Mouse (Mus musculus): ENCODE results near the gene Mreg.

Mreg gene

DNA sequence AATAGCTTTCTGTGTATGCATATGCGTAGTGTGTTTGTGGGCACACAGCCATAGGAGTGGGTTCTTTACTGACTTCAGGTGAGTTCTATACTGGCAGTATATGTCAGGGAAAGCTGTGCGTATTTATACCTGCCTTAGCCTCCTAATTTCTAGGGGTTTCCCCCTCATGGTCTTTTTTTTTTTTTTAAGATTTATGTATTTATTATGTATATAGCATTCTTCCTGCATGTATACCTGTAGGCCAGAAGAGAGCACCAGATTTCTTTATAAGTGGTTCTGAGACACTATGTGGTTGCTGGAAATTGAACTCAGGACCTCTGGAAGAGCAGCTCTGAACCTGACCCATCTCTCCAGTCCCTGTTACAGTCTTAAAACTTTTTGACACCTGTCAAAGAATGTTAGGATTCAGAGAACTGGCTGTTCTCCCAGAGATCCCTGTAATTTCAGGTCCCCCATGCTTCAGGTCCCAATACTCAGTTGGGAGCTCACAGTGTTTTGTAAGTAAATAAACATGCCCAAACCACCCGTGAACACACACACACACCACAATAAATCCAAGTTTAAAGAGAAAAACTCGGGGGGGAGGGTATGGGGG lies 14.9 kb upstream of the Mreg start:
- DNase-seq (ENCODE audit: low spot score in 2 of 2), result no peak

DNA sequence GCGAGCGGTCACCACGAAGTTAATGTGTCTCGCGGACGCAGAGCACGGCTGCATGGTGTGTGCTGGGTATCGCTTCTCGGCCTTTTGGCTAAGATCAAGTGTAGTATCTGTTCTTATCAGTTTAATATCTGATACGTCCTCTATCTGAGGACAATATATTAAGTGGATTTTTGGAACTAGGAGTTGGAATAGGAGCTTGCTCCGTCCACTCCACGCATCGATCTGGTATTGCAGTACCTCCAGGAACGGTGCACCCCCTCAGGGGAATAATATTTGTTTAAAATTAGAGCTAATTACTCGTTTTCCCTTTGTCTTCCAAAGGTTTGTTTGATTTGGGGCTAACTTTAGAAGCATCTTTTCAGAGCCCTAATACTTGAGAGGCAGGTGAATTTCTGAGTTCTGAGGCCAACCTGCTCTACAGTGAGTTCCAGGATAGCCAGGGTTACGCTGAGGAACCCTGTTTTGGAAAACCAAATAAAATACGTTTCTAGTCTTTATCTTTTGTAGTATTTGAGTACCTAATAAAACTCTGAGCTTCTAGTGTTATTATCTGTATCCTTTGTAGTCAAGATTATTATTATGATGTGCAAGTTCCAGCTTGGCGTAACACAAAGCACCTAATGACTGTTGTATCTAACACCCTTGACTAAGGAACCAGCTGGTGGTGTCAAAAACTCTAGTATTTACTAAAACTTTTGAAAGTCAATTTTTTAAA lies 14.2 kb upstream of the Mreg start:
- DNase-seq (ENCODE audit: low spot score in 2 of 2), result peak; percentile 13 to 19

DNA sequence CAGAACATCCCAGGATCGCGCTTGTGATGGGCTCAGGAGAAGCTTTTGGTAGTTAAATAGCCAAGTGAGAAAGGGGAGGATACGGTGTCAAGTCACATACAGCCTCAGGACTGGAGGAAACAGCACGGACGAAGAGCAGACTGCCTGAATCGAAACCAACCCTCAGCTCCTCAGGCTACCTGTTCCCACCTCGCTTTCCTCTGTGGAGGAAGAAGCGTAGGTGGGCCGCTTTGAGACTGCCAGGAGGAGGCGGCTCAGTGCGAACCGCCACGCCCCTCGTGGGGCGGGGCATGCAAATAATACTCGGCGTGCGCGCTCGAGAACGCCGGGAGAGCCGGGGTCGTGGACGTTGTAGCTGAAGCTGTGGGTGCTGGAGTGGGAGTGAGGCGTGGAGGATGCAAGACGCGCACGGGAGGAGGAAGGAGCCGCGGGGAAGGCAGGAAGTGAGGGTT lies 13.6 kb upstream of the Mreg start:
- peak; percentile 72 to 82 for DNase-seq (ENCODE audit: low spot score in 2 of 2)

DNA sequence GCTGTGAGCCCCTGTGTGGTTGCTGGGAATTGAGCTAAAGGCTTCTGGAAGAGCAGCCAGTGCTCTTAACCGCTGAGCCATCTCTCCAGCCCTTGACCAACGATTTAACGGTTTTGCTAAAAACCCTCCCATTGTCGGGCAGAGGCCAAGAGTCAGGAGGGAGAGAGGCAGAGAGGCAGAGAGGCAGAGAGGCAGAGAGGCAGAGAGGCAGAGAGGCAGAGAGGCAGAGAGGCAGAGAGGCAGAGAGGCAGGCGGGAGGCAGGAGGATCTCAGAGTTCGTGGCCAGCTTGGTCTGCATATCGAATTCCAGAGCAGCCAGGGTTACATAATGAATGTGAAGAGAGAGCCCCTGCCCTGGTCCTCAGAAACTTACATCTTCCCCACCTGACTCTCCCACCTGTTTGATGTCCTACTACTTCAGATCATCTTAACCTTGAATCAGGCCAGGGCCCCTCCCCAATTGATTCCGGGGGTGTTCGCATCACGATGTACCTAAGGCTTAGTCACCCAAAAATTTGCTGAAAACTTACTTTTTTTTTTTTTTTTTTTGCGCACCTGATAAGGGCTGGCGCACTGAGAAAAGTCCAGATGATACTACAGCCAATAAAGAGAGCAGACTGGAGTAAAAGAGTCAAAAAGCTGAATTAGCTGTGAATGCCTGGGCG lies 13.1 kb upstream of the Mreg start:
- DNase-seq (ENCODE audit: low spot score in 2 of 2), result no peak

DNA sequence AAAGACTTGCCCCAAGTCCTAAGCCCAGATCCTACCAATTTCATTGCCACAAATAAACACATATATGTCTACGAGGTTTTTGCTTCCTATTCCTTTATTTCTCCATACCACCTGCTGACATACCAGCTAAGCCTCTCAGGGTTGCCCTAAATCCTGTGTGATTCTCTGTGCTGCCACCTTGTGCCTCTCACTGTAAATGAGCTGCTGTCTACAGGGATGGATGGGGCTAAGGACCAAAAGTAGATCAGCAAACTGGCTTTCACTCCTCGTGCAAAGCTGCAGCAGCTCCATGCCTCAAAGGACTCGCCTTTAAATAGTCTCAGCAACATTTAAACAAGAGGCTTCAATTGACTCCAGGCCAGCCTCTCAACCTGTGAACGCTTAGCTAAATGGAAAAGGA lies 7.9 kb upstream of the Mreg start:
- DNase-seq (ENCODE audit: low spot score in 2 of 2), result peak in 1 of 2 experiments; percentile 16

DNA sequence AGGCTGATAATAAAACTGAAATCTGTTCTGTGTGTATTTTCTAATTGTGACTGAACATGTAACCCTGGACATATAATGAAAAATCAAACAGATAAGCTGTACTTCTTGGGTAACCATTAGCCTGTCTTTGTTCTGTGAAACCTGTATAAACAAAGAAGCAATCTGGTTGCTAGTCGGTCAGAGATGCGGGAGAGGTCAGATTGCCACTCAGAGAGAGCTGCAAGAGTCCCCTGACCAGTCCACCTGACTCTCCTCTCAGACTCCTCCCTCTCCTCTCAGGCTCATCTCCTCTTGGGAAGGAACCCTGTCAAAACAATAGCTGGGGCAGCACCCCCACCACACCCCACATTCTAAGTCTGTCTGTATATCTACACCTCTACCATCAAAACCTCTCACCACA lies 7.0 kb upstream of the Mreg start:
- DNase-seq (ENCODE audit: low spot score in 2 of 2), result no peak

DNA sequence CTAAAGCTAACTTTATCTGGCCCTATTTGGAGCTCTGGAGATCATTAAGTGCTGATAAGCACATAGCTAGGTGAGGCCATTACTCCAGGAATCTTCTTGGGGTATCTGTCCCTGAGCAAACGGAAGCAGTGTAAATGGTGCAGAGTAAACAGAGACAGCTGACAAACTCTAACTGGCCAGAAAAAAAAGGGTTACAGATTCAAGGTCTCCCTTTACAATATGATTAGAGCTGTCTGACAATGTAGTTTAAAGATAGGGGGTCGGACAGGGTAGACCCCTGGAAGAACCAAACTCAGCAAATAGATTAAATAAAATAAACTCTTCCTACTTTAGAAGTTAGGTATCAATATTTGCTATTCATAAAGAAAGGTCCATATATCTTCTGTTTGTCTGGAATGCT lies 6.5 kb upstream of the Mreg start:
- no peak for DNase-seq (ENCODE audit: low spot score in 2 of 2)

DNA sequence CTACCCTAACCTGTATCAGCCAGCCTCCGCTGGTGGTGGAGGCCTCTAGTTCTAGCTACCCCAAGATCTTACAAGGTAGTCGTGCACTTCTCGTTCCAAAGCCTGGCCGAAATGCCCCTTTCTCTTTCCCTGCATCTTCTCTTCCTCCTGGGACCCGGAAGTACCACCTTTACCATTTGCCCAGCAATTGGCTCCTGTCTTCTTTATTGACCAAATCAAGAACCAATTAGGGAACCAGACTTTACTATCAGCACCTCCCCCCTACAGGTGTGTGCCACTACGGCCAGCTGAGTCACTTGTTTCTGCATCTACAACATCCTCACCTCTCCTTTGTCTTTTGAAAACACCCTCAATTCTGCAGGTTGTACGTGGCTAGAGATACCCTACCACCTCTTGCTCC lies 4.7 kb upstream of the Mreg start:
- DNase-seq (ENCODE audit: low spot score in 2 of 2), result no peak

DNA sequence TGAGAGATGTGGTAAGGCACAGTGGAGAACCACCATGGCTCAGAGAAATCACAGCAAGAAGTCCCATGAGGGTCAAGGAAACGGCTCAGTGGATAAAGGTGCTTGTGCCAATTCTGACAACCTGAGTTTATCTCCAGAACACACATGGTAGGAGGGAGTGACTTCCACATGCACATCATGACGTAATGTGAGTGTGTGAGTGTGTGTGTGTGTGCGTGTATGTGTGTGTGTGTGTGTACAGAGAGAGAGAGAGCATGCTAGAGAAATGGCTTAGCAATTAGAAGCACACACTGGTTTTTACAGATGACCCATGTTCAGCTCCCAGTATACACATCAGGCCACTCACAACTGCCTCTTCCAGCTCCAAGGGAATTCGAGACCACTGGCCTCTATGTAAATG lies 3.1 kb upstream of the Mreg start:
- DNase-seq (ENCODE audit: low spot score in 2 of 2), result peak in 1 of 2 experiments; percentile 46

DNA sequence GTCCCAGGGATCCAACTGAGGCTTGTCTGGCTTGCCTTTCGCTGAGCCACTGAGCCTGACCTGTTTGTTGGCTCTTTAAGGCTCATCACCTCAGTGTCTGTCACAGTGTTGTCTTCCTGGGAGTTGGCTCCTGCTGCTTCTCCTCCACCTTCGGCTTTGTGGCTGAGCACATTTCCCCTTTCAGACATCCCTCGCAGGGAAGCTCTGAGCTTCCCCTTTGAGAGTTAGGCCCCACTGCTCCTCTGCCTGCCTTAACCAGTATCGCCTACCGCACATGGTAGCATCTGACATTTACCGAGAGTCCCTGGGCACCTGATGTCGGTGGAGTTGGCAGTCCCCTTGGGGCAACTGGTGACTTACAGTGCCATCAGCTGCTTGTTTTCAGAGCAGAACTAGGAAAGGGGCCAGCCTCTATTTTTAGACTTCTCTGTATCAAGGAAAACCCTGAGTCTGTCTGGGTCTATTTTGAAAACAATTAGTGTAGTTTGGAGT lies 2.4 kb upstream of the Mreg start:
- peak in 1 of 2 experiments; percentile 70 for DNase-seq (ENCODE audit: low spot score in 2 of 2)

DNA sequence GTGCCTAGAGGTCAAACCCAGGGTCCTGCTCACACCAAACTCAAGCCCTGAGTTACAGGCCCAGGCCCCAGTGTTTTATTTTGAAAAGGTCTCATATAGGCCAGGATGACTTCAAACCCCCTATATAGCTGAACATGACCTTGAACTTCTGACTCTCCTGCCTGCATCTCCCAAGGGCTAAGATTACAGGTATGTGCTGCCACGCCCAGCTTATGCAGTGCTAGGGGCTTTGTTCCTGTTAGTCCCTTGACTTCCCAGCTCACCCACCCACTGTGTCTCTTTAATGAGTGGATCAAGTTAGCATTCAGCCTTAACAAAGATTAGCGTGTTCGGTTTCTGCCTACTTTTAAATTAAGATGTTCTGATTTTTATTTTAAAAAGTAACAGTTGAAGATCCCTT lies 1.8 kb upstream of the Mreg start:
- DNase-seq (ENCODE audit: low spot score in 2 of 2), result no peak

DNA sequence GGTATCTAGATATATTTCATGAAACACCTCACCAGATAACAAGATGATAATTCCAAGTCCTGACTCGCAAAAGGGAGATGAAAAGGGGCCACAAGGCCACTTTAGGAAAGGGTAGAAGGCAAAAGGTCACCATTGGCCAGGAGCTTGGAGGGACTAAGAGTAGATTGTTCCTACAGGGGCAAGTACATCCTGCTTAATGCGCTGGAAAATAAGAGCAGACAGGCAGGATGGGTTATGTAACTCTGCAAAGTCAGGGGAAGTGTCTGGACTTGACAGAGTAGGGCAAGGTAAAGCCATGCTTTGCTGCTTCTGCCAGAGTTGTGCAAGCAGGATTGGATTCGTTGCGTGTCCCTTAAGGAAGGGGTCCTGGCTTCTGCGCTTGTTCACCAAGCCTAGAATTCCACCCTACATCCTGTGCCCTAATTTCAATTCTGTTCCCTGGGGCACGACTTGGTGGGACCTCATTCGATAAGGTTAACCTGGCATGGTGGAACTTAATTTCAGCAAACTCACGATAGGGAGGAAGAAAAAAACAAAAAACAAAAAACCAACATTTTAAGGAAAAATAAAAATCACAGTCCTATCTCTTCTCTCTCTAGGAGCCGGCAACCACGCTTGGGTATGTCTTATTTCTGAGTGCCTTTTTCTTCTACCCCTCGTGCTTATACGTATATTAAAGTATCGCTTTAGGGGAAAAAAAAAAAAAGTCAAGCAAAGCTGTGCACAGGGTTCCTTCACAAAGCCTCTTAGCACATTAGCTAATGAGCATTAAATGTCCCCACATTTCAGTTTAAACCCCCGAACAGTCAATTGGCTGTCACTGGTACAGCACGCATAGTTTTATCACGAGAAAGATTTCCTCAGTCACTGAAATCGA lies 1.1 kb downstream of the Mreg start:
- no peak for DNase-seq (ENCODE audit: low spot score in 2 of 2)

DNA sequence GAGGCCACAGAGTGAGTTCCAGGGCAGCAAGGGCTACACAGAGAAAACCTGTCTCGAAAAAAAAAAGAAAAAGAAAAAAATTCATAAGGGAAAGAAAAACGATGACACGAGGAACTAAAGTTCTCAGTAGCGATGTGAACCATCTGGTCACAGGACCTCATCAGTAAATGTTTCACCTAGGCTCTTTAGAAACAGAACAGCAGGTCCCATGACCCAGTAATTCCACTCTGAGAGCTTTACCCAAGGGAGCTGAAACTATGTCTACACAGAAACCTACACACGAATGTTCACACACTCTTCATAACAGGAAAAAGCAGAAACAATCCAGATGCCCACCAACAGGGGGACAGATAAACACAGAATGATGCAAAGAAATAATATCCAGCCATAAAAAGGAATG lies 4.0 kb downstream of the Mreg start:
- no peak for DNase-seq (ENCODE audit: low spot score in 2 of 2)

DNA sequence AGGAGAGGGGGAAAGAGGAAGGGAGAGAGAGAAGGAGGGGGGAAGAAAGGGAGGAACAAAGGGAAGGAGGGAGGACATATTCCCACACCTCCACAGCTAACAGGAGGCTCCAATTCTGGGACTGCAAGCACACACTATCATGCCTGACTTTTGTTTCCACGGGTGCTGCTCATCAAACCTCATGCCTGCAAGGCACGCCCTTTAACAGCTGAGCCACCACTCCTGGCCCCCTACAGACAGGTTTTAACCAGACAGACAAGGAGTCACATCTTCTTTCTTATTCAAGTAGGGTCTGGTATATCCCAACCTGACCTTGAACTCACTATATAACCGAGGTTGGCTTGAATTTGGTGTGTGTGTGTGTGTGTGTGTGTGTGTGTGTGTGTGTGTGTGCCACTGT lies 7.0 kb downstream of the Mreg start:
- DNase-seq (ENCODE audit: low spot score in 2 of 2), result no peak

DNA sequence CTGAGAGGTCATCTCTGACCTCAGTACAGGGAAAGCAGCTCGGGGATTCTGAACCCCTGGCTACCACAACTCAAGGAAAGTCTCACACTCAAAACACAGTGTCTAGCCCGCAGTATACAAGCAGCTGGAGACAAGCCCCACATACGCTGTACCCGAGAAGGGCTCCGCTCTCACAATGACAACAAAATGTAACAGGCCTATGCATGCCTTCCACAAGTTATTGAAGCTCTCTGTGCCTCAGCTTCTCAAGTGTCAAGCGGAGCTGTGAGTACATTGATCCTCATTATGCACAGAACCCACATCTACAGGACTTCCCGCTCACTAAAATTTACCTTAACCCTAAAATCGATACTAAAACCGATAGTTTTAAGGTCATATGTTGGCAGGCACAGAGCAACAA lies 8.9 kb downstream of the Mreg start:
- DNase-seq (ENCODE audit: low spot score in 2 of 2), result no peak

DNA sequence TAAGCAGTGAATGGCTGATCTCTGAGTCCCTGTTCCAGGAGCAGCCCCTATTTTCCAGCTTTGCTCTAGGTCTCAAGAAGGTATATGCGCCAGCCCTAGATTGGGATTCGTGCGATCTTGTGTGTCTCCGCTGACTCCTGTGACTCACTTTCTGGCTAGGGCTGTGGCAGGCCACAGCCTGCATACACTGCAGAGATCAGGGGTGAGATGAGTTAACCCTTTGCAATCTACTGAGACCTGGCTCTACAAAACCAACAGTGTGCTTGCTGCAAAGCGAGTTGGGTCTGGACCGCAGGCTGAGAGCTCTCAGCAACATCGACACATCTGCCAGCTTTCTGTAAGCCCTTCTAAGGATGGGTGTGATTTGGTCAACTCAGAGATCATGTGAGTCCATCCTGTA lies 9.4 kb downstream of the Mreg start:
- DNase-seq (ENCODE audit: low spot score in 2 of 2), result no peak

DNA sequence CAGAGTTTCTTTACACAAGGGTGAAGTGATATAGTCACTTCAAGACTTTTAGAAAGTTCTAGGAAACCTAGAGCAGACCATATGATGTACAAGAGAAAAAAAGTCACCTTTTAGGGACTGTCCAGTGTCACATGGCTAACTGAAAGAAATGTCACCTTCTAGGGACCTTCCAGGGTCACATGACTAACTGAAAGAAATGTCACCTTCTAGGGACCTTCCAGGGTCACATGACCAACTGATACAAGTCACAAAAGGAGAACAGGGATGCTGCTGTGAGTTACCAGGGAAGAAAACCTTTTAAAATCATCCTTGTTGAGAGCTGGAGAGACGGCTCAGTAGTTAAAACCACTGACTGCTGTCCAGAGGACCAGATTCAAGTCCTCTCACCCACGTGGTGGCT lies 10.0 kb downstream of the Mreg start:
- peak; percentile 16 to 38 for DNase-seq (ENCODE audit: low spot score in 2 of 2)

DNA sequence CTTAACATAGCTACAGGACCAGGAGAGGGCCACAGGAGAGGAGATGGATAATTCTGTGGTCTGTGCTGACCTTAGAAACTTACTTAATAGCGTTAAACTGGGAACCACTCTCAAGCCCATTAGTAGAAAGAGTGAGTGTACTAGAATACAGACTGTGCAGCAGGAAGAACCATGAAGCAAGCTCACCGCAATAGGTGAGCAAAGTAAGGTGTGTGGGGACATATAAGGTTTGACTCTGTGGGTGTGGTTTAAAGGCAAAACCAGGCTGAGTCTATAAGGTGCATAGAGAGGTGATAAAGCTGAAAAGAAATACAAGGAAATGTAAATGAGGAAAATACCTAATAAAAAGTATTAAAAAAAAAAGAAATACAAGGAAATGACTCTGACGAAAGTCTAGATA lies 11.0 kb downstream of the Mreg start:
- DNase-seq (ENCODE audit: low spot score in 2 of 2), result no peak

DNA sequence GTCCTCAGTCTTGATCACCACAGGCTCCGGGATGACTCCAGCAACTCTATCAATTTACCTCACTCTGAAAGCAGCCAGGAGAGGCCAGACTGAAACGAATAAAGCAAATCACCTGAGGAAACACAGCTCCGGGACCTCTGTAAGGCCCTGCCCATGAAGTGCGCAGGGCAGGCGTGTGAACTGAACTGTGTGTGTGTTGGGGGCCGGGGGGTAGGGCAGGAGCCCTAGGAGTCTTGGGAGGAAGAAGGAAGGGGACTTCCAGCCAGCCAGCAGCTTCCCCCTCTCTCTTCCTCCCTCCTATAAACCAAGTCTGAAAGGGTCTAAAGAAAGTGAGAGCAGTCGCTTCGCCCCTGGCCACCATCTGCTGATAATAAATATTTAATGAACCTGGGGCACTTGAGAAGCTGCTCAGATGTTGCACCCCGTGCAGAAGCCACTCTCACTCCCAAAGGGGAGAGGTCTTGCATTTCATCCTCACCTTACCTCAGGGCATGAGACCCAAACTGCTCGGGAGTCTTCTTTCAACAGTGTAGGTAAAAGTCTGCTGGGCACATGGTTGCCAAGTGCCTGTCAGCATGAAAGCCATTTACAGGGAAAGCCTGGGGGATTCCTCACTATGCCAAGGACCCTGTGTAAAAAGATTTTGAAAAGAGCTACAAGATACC lies 13.8 kb downstream of the Mreg start:
- no peak for DNase-seq (ENCODE audit: low spot score in 2 of 2)

DNA sequence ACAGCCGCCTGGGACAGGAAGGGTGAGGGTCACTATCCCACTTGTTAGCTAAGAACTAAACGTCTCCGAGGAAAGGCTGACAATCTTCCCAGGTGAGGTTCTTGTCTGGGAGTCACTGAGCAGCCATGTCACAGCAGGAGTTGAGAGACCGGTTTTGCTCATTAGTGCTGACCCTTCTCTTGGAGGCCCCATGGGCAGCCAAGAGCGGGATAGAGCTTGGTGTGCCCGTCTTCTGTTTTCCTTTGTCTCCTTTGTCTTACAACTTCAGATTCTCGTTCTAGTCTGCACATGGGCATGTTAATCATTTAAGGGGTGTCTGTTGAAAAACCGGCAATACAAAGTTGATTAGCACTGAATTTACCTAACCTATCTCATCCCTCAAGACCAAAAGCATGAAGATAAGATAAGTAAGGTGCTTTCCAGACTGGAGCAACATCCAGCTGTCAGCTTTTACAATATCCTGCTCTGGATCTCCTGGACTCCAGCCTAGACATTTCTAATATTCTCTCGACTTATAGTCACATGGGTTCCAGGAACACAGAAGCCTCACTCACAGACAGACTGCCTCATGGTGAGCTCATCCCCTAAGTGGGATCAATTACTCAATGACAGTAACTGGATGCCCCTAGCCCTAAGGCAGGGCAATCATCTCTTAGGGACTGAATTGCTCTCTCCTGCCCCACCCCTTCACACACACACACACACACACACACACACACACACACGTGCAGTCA lies 15.3 kb downstream of the Mreg start:
- no peak for DNase-seq (ENCODE audit: low spot score in 2 of 2)

DNA sequence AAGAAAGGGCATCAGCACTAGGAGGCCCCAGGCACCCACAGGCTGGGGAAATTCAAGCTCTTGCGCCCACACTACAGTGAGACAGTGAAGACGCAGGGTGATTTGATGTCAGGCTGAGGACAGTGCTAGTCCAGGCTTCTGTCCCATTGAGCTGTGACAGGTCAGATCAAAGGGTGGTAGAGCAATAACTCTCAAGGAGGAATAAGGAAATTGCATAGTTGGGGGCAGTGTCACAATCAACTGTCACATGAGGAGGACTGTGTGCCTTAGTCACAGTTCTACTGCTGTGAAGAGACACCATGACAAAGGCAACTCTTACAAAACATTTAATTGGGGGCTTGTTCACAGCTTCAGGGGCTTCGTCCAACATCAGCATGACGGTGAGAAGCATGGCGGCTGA lies 16.0 kb downstream of the Mreg start:
- no peak for DNase-seq (ENCODE audit: low spot score in 2 of 2)

All from natural killer cell, adult 2 months (primary cell).